Mouse (Mus musculus) stomach, embryonic 15.5 days (tissue): ENCODE measurements around the gene Mog. TPM values are rescaled to one million over a fixed set of nuclear protein-coding genes. Genes with fewer than 3 reads are reported as not detected.

Experiments
- ATAC-seq: fragments of 200-750 bp; cut with Nextera tagmentation; 2 replicates; pipeline ENCODE4 v1.8.0; 2017; ENCODE audit warnings: low read depth, moderate number of reproducible peaks, moderate TSS enrichment; ENCODE audit not compliant: insufficient read depth, low FRiP score
- H3K27ac ChIP-seq: fragments of 300-500 bp; sonication (generic); 2 replicates; pipeline ENCODE4 v1.5.1; 2015; ENCODE audit warnings: mild to moderate bottlenecking, inconsistent platforms
- H3K27me3 ChIP-seq: fragments of 300-500 bp; sonication (generic); replicated peaks from 2 replicates; pipeline ENCODE4 v1.6.1; 2015; ENCODE audit warnings: inconsistent platforms
- H3K36me3 ChIP-seq: fragments of 300-500 bp; sonication (generic); 2 replicates; pipeline ENCODE4 v1.6.1; 2015; ENCODE audit warnings: inconsistent platforms
- H3K4me1 ChIP-seq: fragments of 300-500 bp; sonication (generic); 2 replicates; pipeline ENCODE4 v1.6.1; 2015; ENCODE audit warnings: inconsistent platforms
- H3K4me2 ChIP-seq: fragments of 300-500 bp; sonication (generic); 2 replicates; pipeline ENCODE4 v1.6.1; 2015; ENCODE audit warnings: mild to moderate bottlenecking, inconsistent platforms
- H3K4me3 ChIP-seq: fragments of 300-500 bp; sonication (generic); replicated peaks from 2 replicates; pipeline ENCODE4 v1.5.1; 2015; ENCODE audit warnings: inconsistent platforms
- H3K9ac ChIP-seq: fragments of 300-500 bp; sonication (generic); 2 replicates; pipeline ENCODE4 v1.6.1; 2015; ENCODE audit warnings: inconsistent platforms
- H3K9me3 ChIP-seq: fragments of 300-500 bp; sonication (generic); 2 replicates; pipeline ENCODE4 v1.6.1; 2016; ENCODE audit warnings: inconsistent platforms
- WGBS: fragments of 180-500 bp; shearing (Covaris S2); methylation state at CpG from one replicate; pipeline ENCODE4 v1.1.7; 2015; 5-methylcytosine and 5-hydroxymethylcytosine counted together
- polyA plus RNA-seq: library from polyadenylated mRNA; unstranded; fragments of >200 nt; fragmentation: Nextera tagmentation; extraction: Ambion mirVana; gene quantifications from 2 replicates; pipeline ENCODE4 v1.2.1, GENCODE M21; 2015

The Mog gene
- polyA plus RNA-seq, 1 experiment from 2014 or later: 0.10 TPM

DNA sequence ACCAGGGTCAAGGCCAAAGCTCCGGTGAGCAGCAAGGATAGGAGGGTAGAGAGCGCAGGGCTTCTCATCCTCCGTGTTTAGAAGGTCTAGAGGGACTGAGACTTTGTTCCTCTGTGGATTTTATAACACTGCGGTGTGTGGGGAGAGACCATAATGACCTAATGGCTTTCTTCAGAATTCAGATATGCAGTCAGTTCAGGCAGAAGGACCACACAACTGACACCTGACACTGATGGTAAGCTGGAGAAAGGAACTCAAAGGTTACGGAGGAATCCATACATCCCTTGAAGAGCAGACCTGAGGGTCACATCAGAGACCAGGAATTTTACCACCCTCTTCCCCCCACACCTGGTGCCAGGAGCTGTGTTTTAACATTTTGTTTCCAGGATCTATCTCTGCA is 33.8 kb downstream of the Mog start, which contains the start of gene H2-M5:
TSS of gene H2-M5 (minus strand) at position 101 of the 400 bp plus-strand sequence.
- no peak; the same call in 1 of the 2 replicates for ATAC-seq
- WGBS: 28% methylated on average over 5 of the region's 5 CpGs
- peak within 1 kb of the TSS; percentile 14; the same call in 1 of the 2 replicates for H3K4me3 ChIP-seq

DNA sequence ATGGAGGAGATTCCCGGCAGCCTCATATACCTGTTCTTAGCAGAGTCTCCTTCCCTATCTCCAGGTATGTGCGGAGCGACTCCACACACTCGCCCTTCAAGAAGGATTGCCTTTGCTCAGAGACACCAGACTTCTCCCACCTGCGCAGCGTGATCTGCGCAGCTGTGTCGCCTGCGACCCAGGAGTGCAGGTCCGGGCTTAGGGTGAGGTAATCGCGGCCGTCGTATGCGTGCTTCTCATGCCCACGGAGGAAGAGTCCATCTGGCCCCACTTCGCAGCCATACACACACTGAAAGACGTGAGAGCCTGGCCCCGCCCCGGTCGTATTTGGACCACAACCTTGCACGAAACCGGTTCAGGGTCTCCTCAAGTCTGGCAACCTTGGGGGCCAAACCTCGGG is 34.7 kb downstream of the Mog start:
- WGBS: 11% methylated on average over 24 of the region's 24 CpGs
- H3K4me2 ChIP-seq: peak overlapping the region; percentile 39
- no peaks in the 10 kb centered on the region for H3K9me3 ChIP-seq
- H3K9ac ChIP-seq: no peak overlapping the region
- H3K36me3 ChIP-seq: no peaks in the 10 kb centered on the region
- no peak overlapping the region for H3K27ac ChIP-seq
- H3K4me3 ChIP-seq: peak overlapping the region; percentile 14; the same call in 1 of the 2 replicates
- no peaks in the 10 kb centered on the region for H3K4me1 ChIP-seq
- H3K27me3 ChIP-seq: peaks cover 18% of the 10 kb centered on the region; the same call in 1 of the 2 replicates
- no peak for ATAC-seq

More for the DNA sequence above, 33.8 kb downstream of the Mog start, which contains the start of gene H2-M5:
- Histone ChIP-seq H3K4me2 (peak within 1 kb of the TSS; percentile 39), H3K9ac (no peak within 1 kb of the TSS), H3K9me3 (no peaks in the 10 kb centered on the region), H3K27me3 (peaks cover 18% of the 10 kb centered on the region; the same call in 1 of the 2 replicates), H3K27ac (no peak within 1 kb of the TSS), H3K36me3 (no peaks in the 10 kb centered on the region), H3K4me1 (no peaks in the 10 kb centered on the region)

DNA sequence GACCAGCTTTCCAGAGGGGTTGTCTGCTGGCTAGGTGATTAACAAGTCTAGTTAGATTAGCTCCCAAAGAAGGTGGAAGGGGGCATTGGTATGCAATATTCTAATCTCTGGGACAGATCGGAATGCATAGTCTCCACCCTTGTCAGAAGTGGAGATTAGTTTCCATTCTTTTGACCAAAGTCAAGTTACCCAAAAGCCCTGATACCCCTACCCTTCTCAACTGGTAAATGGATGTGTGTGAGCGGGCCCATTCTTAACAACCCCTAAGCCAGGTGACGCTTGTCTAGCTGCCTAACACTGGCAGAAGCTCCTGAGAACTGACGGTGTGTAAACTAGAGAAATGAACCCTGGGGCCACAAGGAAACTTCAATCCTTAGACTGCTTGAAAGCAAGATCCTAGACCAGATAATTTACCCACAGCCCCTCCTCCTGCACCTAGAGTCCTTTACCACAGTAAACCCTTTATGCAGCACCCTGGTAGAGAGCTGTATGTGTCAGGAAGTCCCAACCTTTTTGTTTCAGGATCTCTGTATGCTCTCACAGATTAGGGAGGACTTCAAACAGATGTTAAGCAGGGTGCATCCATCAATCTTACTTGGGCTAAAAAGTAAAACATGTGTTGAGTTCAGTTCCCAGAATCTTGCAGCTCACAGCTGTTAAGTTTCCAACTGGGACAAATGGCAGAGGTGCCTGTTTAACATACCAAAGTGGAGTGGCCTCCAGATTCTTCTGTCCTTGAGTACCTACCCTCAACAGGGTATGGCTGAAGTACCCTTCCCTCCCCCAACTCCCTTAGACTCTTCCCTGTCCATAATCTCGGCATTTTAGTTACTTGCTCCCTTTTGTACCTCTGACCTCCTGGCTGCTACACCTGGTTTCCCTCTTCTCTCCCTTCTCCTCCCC is 40.7 kb downstream of the Mog start:
- Histone ChIP-seq H3K4me1 (peaks cover 5% of the 10 kb centered on the region; the same call in 1 of the 2 replicates), H3K36me3 (no peaks in the 10 kb centered on the region), H3K27me3 (0 out of 2 replicates have a peak, but pooled peaks cover 5% of the 10 kb centered on the region), H3K9ac (no peak overlapping the region), H3K27ac (no peak overlapping the region), H3K4me3 (no peak overlapping the region), H3K9me3 (no peaks in the 10 kb centered on the region), H3K4me2 (no peak overlapping the region)
- no peak for ATAC-seq
- 23% methylated on average over 5 of the region's 5 CpGs for WGBS

DNA sequence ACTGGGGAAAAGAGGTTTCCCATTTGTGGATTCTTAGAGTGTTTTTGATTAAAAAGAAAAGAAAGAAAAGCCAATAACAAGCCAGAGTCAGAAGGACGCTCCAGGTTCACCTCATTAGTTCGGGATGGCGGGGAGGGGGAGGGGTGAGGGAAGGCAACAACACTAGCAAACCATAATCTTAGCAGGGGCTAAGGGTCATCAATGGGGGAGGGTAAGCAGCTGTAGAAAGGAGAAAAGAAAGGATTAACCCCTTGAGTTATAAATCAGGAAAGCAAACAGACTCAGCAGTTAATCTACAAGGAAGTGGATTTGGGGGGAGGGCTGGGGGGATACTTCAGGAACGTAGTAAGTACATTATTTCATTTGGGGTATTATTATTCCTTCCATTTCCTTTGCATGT is 41.4 kb downstream of the Mog start:
- WGBS: 5% methylated on average over 4 of the region's 4 CpGs
- H3K4me1 ChIP-seq: peaks cover 5% of the 10 kb centered on the region; the same call in 1 of the 2 replicates
- no peak overlapping the region for H3K9ac ChIP-seq
- H3K36me3 ChIP-seq: no peaks in the 10 kb centered on the region
- H3K9me3 ChIP-seq: no peaks in the 10 kb centered on the region
- no peak overlapping the region for H3K4me3 ChIP-seq
- H3K27me3 ChIP-seq: no peaks in the 10 kb centered on the region
- H3K4me2 ChIP-seq: peak overlapping the region; percentile 42; the same call in 1 of the 2 replicates
- no peak for ATAC-seq
- no peak overlapping the region for H3K27ac ChIP-seq

DNA sequence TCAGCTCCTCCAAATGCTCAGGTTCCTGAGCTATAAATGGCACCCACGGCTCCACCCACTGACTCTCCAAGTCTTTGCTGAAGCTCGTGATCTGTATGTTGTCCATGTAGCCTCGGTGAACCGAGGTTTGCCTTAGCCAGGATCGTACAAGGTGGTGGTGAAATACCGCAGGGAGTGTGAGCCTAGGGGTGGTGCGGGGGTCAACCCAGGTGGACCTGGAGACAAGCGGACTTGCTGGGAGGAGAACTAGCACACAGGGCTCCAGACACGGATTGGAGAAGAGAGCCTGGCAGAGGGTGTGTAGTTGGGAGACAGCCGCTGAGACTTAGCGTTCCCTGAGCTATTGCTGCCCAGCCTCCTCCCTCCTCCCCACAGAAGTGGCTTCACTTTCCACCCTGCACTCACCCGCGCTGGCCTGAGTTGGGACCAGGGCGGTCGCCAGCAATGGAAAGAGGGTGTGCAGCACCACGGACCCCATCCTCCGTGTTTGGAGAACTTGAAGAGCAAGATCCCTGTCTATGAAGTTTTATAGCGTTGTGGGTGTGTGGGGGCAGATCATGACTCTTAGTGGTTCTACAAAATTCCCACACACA is 41.9 kb downstream of the Mog start, which contains the start of gene 2410137M14Rik:
TSS of gene 2410137M14Rik (minus strand) at position 17 of the 593 bp plus-strand sequence.
- Histone ChIP-seq H3K27me3 (no peaks in the 10 kb centered on the region), H3K36me3 (no peaks in the 10 kb centered on the region), H3K4me2 (peak within 1 kb of the TSS; percentile 42), H3K9me3 (no peaks in the 10 kb centered on the region), H3K9ac (no peak within 1 kb of the TSS), H3K4me3 (no peak within 1 kb of the TSS), H3K4me1 (peaks cover 5% of the 10 kb centered on the region; the same call in 1 of the 2 replicates), H3K27ac (no peak within 1 kb of the TSS)
- ATAC-seq: no peak
- 11% methylated on average over 18 of the region's 18 CpGs for WGBS

DNA sequence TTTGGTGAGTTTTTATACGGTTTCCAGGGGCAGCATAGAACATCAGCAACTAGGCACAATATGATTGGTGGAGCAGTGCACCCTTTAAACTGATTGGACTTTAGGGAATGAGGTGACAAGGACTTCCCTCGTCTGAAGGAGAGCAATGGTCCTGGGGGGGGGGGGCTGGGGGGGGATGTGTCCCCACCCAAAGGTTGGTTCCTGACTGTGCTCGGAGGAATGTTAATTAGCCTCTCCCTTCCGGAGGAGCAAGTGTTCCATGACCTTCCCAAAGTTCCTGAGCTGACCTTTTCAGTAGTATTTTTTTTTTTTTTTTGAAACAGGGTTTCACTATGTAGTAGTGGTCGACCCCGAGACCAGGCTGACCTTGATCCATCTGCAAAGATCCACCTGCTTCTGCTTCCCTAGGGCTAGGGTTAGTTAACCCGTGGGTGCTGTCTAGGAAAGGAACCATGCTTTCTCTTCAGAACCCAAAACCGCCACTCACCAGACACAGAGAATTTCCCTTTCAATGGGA is 49.9 kb downstream of the Mog start:
- no peak for ATAC-seq
- no peak overlapping the region for H3K9ac ChIP-seq
- no peaks in the 10 kb centered on the region for H3K4me1 ChIP-seq
- no peaks in the 10 kb centered on the region for H3K27me3 ChIP-seq
- 66% methylated on average over 8 of the region's 8 CpGs for WGBS
- H3K36me3 ChIP-seq: no peaks in the 10 kb centered on the region
- H3K4me3 ChIP-seq: no peak overlapping the region
- H3K4me2 ChIP-seq: no peak overlapping the region
- H3K27ac ChIP-seq: no peak overlapping the region
- H3K9me3 ChIP-seq: no peaks in the 10 kb centered on the region

DNA sequence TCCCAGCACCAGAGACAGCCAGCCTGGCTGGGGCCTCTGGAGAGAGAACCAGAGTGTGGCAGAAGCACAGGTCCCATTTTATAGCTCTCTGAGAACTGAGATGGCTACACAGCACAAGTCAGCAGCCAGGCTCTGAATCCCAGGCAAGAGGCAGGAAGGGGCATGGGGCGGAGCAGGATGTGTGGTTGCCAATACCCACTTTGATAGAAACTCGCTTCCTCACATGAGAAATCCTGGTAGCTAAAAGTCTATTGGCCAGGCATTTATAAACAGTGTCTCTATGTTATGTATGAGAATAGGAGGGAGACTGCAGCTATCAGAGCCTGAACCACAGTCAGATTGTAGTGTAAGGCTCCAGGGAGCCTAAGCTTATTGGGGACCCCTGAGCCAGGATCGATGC is 50.4 kb downstream of the Mog start:
- Histone ChIP-seq H3K4me2 (no peak overlapping the region), H3K9ac (no peak overlapping the region), H3K9me3 (no peaks in the 10 kb centered on the region), H3K36me3 (no peaks in the 10 kb centered on the region), H3K4me1 (no peaks in the 10 kb centered on the region), H3K27me3 (no peaks in the 10 kb centered on the region), H3K27ac (no peak overlapping the region), H3K4me3 (no peak overlapping the region)
- ATAC-seq: no peak
- WGBS: 70% methylated on average over 3 of the region's 3 CpGs

DNA sequence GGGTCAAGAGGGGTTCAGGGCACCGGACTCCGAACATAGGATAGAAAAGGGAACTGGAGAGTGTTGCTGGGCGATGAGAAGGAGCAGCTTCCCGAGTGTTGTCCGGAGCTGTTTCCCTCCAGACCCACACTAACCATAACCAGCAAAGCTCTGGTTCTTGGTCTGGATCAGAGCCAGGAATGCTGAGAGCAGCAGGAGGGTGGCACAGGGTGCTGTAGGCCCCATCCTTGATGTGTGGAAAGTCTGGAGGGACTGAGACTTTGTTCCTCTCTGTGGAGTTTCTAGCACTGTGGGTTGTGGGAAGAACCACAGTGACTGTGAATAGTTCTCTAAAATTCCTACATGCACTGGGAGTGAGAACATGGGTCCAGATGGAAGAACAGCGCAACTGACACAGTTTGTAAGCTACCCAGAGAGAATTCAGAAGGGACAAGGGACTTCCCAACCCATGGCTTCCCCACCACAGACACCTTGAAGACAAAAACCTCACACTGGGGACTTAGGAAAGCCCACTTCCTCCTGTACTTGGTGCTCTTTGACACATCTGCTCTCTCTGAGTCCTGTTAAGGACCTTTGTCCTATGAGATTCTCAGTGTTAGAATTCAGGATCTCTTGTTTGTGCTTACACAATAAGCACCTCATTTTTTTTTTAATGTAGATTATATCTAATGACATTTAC is 51.9 kb downstream of the Mog start:
- Histone ChIP-seq H3K4me3 (no peak overlapping the region), H3K4me1 (no peaks in the 10 kb centered on the region), H3K4me2 (no peak overlapping the region), H3K9ac (no peak overlapping the region), H3K9me3 (no peaks in the 10 kb centered on the region), H3K36me3 (no peaks in the 10 kb centered on the region), H3K27me3 (no peaks in the 10 kb centered on the region), H3K27ac (no peak overlapping the region)
- no peak for ATAC-seq
- 81% methylated on average over 6 of the region's 6 CpGs for WGBS

DNA sequence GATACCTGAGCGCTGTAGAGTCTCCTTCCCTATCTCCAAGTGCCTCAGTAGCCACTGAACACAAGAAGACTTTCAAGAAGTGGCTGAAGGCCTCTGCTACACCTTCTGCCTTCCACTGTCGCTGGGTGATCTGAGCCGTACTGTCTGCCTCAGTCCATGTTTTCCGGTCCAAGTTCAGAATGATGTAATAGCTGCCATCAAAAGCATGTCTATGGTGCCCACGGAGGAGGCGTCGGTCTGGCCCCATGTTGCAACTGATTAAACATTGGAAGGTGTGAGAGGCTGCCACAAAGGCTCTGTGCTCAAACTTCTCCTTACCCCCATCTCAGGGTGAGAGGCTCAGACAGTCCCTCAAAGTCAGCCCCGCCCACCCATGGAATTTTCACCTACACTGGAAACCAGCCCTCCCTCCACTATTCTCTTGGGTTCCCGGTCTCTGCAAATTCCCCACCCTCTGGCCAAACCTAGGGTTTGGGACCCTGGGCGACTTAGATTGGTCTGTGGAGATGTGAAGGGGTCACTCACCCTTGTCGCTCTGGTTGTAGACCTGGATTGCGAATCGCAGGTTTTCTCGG is 52.8 kb downstream of the Mog start:
- Histone ChIP-seq H3K9ac (no peak overlapping the region), H3K4me2 (no peak overlapping the region), H3K27ac (no peak overlapping the region), H3K4me3 (no peak overlapping the region), H3K4me1 (no peaks in the 10 kb centered on the region), H3K9me3 (no peaks in the 10 kb centered on the region), H3K36me3 (no peaks in the 10 kb centered on the region), H3K27me3 (no peaks in the 10 kb centered on the region)
- ATAC-seq: no peak
- WGBS: 74% methylated on average over 14 of the region's 14 CpGs

DNA sequence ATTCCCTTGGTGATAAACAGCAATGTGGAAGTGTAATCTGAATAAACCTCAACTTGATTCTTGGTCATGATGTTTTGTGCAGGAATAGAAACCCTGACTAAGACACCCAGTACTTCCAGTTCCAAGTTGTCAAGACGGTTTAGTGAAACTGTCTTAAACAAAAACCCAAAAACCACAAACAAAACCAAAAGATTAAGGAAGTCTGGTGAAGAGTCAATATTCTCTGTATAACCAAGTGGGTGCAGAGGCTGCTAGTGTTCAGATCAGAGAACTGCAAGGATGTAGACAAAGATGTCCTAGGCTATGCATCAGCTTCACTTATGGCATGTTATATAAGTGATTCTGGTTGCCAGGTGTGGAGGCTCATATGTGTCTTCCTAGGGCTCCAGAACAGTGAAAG is 56.3 kb downstream of the Mog start:
- H3K9ac ChIP-seq: no peak overlapping the region
- ATAC-seq: no peak
- H3K4me1 ChIP-seq: no peaks in the 10 kb centered on the region
- no peak overlapping the region for H3K4me2 ChIP-seq
- H3K9me3 ChIP-seq: no peaks in the 10 kb centered on the region
- no peaks in the 10 kb centered on the region for H3K36me3 ChIP-seq
- no peak overlapping the region for H3K27ac ChIP-seq
- H3K27me3 ChIP-seq: no peaks in the 10 kb centered on the region
- no peak overlapping the region for H3K4me3 ChIP-seq
- WGBS: 76% methylated on average over 1 of the region's 1 CpGs

DNA sequence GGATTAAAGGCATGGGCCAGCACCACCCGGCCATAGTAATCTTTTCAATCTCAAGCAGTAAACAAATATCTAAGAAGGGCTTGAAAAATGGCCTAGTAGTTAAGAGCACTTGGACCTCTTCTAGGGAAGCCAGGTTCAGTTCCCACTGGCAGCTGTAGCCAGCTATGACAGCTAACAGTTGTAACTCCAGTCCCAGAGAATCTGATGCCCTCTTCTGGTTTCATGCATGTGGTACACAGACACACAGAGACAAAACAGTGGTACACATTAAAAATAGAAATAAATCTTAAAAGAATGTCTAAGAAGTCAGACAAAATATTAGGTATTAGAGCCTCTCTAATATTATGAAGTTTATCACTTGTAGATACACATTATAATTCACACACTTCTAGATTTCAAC is 62.1 kb downstream of the Mog start:
- Histone ChIP-seq H3K4me3 (no peak overlapping the region), H3K36me3 (peaks cover under 1% of the 10 kb centered on the region), H3K4me1 (peaks cover 8% of the 10 kb centered on the region), H3K27me3 (no peaks in the 10 kb centered on the region), H3K9ac (no peak overlapping the region), H3K27ac (no peak overlapping the region), H3K9me3 (no peaks in the 10 kb centered on the region), H3K4me2 (no peak overlapping the region)
- WGBS: 57% methylated on average over 1 of the region's 1 CpGs
- no peak for ATAC-seq
